Mouse (Mus musculus): ENCODE measurements at regions not wholly inside any gene's neighbourhood (a gene's known extent, or its start where the extent isn't known, plus 50 kb on each side); places are given as distances from the start of the nearest gene placed in this dataset.

DNA sequence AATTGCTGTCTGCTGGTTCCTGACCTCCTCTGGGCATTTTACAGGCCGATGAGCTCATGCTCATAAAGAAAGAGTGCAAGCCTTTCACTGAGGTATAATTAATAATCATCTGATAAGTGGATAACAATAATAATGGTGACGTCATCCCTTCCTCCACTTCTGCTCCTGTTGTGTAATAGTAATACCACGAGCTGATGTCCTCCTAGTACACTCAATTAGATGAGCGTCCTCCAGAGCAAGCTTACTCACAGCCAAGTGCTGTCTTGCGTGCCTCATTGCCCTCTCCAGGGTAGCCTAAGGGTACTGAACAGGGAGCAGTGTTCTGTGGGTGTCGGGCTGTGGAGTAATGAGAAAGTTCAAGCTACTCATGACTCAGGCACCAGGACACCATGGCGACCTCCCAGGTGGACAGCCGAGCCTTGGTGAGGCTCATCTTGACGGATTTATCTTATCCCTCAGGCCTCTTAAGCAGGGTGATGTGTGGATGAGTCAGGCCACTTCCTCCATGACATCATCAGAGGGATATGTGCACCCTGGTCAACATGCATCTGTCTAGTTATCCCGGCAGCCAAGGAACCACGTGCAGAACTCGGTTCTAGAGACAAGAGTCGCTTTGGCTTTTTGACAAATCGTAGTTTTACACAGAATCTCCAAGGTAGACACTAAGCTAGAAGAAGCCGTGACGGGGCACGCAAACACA, 135.9 kb upstream of the Tsc22d1 start:
- Histone ChIP-seq H3K27ac (no peak overlapping the region), H3K4me2 (no peak overlapping the region), H3K9me3 (no peaks in the 10 kb centered on the region; the same call in 1 of the 2 replicates), H3K4me1 (peaks cover 10% of the 10 kb centered on the region), H3K4me3 (no peak overlapping the region), H3K36me3 (no peaks in the 10 kb centered on the region), H3K27me3 (no peaks in the 10 kb centered on the region), H3K9ac (no peak overlapping the region)
- 91% methylated on average over 17 of the region's 17 CpGs for WGBS
- no peak for ATAC-seq (ENCODE audit: insufficient number of reproducible peaks, insufficient read depth, low FRiP score, low TSS enrichment, low read depth)

DNA sequence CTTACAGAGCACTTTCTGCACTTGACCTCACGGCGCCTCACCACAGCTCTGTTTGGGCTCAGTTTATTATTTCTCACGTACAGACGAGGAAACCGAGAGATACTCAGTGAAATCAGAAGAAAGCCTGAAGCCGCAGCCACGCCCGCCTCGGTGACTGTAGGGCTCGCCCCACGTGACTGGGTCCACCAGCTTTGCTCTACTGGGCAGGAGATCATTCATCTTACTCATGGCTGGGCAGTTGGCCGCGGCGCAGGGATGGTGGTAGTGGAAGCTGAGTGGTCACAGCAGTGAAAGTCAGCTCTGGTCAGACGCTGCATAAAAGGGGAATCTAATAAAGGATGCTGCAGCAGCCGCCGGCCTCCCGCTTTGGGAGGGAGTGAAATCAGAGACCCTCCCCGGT, 135.2 kb upstream of the Tsc22d1 start:
- ATAC-seq (ENCODE audit: insufficient number of reproducible peaks, insufficient read depth, low FRiP score, low TSS enrichment, low read depth), result no peak
- peaks cover 10% of the 10 kb centered on the region for H3K4me1 ChIP-seq
- H3K9ac ChIP-seq, result no peak overlapping the region
- no peak overlapping the region for H3K4me3 ChIP-seq
- no peak overlapping the region for H3K27ac ChIP-seq
- no peaks in the 10 kb centered on the region for H3K36me3 ChIP-seq
- WGBS, result 87% methylated on average over 19 of the region's 19 CpGs
- H3K4me2 ChIP-seq, result no peak overlapping the region
- H3K9me3 ChIP-seq, result no peaks in the 10 kb centered on the region; the same call in 1 of the 2 replicates
- H3K27me3 ChIP-seq, result no peaks in the 10 kb centered on the region

DNA sequence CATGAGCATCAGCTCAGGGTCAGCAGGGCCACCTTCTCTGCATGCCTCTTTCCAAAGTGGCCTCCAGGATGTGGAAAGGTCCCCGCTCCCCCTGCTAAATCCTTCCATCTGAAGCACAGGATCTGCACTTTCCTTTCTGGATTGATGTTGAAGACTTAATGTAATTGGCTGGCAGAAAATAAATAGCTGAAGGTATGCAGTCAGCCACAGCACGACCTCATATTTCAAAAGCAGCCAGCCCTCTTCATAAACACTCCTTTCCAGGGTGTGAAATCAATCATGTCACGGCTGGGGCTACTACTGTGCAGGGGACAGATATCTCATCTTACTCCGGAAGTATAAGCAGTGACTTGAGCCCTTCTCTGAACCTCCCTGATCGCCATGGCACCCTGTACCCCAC, 132.9 kb upstream of the Tsc22d1 start:
- Histone ChIP-seq H3K9me3 (no peaks in the 10 kb centered on the region; the same call in 1 of the 2 replicates), H3K27ac (peak overlapping the region; percentile 28; the same call in 1 of the 2 replicates), H3K27me3 (no peaks in the 10 kb centered on the region), H3K4me3 (no peak overlapping the region), H3K4me1 (peaks cover 10% of the 10 kb centered on the region), H3K4me2 (no peak overlapping the region), H3K9ac (0 out of 2 replicates have a peak overlapping the region, but pooled peaks have one; percentile 12), H3K36me3 (no peaks in the 10 kb centered on the region)
- WGBS, result 16% methylated on average over 5 of the region's 5 CpGs
- ATAC-seq (ENCODE audit: insufficient number of reproducible peaks, insufficient read depth, low FRiP score, low TSS enrichment, low read depth), result peak; percentile 33; the same call in 1 of the 2 replicates

DNA sequence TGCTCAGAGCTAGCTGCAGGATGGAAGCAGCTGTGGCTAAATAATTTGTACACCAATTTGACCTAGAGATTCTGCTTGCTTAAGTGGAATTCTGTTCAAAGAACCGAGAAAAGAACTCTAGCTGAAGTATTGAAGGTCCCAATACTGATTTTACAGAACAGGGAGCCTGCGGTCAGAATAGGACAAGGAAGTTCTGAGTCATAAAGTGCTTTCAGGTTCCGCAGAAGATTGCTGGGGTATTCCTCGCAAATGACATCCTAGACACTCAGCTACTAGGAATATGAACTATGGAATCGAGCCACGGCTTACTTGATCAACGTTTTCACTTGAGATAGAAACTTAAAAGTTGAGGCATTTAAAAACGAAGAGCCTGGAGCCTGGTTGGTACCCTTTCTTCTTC, 127.0 kb upstream of the Tsc22d1 start:
- H3K4me1 ChIP-seq, result peaks cover 9% of the 10 kb centered on the region
- no peaks in the 10 kb centered on the region for H3K27me3 ChIP-seq
- H3K36me3 ChIP-seq, result no peaks in the 10 kb centered on the region
- 91% methylated on average over 8 of the region's 8 CpGs for WGBS
- no peak overlapping the region for H3K9ac ChIP-seq
- H3K4me2 ChIP-seq, result no peak overlapping the region
- H3K9me3 ChIP-seq, result no peaks in the 10 kb centered on the region
- ATAC-seq (ENCODE audit: insufficient number of reproducible peaks, insufficient read depth, low FRiP score, low TSS enrichment, low read depth), result no peak
- no peak overlapping the region for H3K27ac ChIP-seq
- no peak overlapping the region for H3K4me3 ChIP-seq

DNA sequence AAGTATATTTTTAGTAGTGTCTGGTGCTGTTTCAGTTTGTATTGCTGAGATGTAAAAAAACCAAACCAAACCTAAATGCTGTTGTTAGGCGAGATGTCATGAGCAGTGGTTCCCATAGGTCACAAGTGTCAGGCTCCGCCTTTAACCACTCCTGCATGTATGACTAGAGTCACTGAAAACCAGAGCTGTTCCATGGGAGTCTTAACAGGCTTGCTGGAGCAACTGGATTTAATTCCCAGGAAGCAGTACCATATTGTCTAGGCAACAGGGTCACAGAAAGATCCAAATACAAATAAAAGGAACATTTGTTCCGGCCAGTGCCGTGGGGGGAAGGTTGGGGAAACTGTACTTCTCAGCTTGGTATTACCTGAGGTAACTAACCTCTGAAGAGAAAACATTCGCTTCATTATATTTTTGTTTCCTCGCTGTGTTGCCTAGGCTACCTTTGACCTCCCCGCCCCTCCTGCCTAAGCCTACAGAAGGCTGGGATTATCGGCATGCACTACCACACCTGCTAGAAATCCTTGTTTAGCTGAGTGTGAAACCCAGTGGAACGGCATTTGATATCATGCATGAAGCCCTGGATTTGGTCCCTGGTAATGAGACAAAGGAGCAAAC, 124.3 kb upstream of the Tsc22d1 start:
- H3K27ac ChIP-seq, result no peak overlapping the region
- no peak overlapping the region for H3K4me3 ChIP-seq
- no peak overlapping the region for H3K4me2 ChIP-seq
- peaks cover 9% of the 10 kb centered on the region for H3K4me1 ChIP-seq
- no peaks in the 10 kb centered on the region for H3K36me3 ChIP-seq
- no peaks in the 10 kb centered on the region for H3K27me3 ChIP-seq
- WGBS, result 51% methylated on average over 9 of the region's 9 CpGs
- H3K9me3 ChIP-seq, result no peaks in the 10 kb centered on the region
- H3K9ac ChIP-seq, result no peak overlapping the region
- ATAC-seq (ENCODE audit: insufficient number of reproducible peaks, insufficient read depth, low FRiP score, low TSS enrichment, low read depth), result no peak

DNA sequence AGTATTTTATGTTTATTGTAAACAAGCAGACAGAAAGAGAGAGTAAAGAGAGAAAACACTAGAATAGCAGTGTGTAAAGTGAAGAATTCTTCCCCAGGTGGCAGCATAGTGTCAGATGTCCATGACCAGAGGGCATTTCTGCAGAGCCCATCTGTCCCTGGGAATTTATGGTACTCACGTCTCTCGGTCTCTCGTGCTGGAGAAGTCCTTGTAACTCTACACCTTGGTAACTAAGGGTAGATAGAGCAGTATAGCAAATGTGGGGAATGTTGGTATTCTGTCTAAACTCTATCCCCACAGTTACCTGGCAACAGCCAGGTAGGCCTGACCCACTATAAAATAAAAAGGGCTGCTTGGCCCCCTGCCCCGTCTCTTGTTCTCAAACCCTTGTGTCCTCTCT, 122.5 kb upstream of the Tsc22d1 start:
- Histone ChIP-seq H3K27me3 (no peaks in the 10 kb centered on the region), H3K4me1 (peaks cover 9% of the 10 kb centered on the region), H3K4me2 (no peak overlapping the region), H3K27ac (no peak overlapping the region), H3K4me3 (no peak overlapping the region), H3K36me3 (no peaks in the 10 kb centered on the region), H3K9me3 (no peaks in the 10 kb centered on the region), H3K9ac (no peak overlapping the region)
- WGBS, result 23% methylated on average over 4 of the region's 4 CpGs
- ATAC-seq (ENCODE audit: insufficient number of reproducible peaks, insufficient read depth, low FRiP score, low TSS enrichment, low read depth), result no peak

DNA sequence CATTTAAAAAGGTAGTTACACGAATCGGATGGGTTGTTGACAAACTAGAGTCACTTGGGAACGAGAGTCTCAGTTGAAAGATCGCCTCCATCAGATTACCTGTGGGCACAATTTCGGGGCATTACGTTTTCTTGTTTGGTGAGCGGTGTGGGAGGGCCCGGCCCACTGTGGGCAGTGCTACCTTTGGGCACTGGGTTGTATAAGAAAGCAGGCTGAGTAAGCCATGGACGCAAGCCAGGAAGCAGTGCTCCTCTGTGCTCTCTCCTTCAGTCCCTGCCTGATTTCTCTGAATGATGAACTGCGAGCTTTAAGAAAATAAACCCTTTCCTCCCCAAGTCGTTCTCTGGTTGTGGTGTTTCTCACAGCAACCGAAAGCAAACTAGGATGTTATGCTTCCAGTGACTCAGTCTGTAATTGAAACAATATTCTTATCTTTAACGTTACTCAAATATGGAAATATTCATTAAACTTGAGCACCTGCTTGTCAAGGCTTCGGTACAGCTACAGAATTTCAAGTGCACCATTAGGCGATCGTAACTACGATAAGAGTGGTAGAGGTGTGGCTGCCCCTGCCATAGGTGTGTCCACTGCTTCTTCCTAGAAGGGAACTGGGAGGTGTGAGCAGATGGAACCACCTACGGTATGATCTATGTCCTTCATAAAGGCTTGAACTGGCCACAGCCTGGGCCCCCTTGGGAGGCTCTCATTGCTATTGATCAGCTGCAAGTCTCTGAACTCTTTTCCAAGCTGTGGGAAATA, 119.2 kb upstream of the Tsc22d1 start:
- H3K27me3 ChIP-seq, result no peaks in the 10 kb centered on the region
- no peak overlapping the region for H3K27ac ChIP-seq
- H3K4me2 ChIP-seq, result no peak overlapping the region
- no peaks in the 10 kb centered on the region for H3K36me3 ChIP-seq
- no peak for ATAC-seq (ENCODE audit: insufficient number of reproducible peaks, insufficient read depth, low FRiP score, low TSS enrichment, low read depth)
- WGBS, result 86% methylated on average over 18 of the region's 18 CpGs
- H3K9me3 ChIP-seq, result no peaks in the 10 kb centered on the region
- no peak overlapping the region for H3K9ac ChIP-seq
- peaks cover 6% of the 10 kb centered on the region for H3K4me1 ChIP-seq
- H3K4me3 ChIP-seq, result no peak overlapping the region

DNA sequence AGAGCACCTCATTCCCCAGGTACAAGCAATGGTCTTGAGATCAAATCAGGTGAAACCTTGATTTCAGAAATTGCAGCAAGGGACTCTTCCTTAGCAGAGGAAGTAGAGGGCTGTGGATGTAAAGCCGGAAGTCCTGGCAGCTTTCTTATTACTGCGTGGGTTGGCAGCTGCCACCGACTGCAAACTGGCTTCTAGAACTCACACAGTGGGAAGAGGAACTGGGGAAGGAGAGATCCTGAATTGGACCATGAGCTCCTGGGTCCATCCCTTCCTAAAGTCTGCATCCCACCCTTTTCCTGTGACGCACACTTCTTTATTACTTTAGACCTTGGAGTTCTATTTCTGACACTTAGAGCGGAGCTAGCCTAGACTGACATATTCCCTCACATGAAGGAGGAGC, 116.9 kb upstream of the Tsc22d1 start:
- H3K27ac ChIP-seq, result no peak overlapping the region
- H3K9ac ChIP-seq, result no peak overlapping the region
- H3K4me1 ChIP-seq, result no peaks in the 10 kb centered on the region
- no peaks in the 10 kb centered on the region for H3K27me3 ChIP-seq
- no peak overlapping the region for H3K4me3 ChIP-seq
- no peaks in the 10 kb centered on the region for H3K36me3 ChIP-seq
- WGBS, result 92% methylated on average over 5 of the region's 5 CpGs
- no peaks in the 10 kb centered on the region for H3K9me3 ChIP-seq
- ATAC-seq (ENCODE audit: insufficient number of reproducible peaks, insufficient read depth, low FRiP score, low TSS enrichment, low read depth), result no peak
- no peak overlapping the region for H3K4me2 ChIP-seq

DNA sequence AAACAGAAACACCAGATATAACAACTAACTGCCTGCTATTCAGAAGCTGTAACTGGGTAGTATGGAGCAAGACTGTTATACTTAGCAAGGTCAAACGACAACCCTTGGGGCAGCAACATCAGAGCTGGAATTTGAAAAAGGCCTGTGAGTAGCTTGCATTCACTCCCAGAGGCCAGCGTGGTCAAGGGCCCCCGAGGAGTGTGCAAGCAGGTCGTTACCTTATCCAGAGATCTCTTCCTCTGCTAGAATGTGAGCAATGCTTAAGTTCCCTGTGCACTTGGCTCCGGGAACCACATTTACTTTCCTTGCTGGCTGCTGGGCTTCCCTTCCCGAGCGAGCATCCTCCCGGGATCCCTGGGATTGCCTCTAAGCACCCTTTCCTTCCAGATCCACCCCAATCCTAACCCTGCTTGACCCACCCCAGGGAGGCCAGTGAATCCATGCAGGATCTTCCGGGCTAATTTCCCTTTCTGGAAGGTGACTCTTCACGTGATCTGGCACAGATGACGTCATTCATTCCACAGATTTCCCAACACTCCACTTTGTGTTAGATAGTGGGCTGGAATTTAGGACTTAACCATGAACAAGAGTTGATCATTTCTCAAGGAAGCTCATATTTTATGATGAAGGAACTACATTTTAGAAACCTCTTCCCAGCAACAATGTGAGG, 112.3 kb upstream of the Tsc22d1 start:
- no peak overlapping the region for H3K9ac ChIP-seq
- H3K9me3 ChIP-seq, result no peaks in the 10 kb centered on the region
- no peaks in the 10 kb centered on the region for H3K36me3 ChIP-seq
- ATAC-seq (ENCODE audit: insufficient number of reproducible peaks, insufficient read depth, low FRiP score, low TSS enrichment, low read depth), result no peak
- WGBS, result 67% methylated on average over 11 of the region's 11 CpGs
- H3K27ac ChIP-seq, result no peak overlapping the region
- no peak overlapping the region for H3K4me2 ChIP-seq
- no peaks in the 10 kb centered on the region for H3K4me1 ChIP-seq
- H3K27me3 ChIP-seq, result no peaks in the 10 kb centered on the region
- H3K4me3 ChIP-seq, result no peak overlapping the region

DNA sequence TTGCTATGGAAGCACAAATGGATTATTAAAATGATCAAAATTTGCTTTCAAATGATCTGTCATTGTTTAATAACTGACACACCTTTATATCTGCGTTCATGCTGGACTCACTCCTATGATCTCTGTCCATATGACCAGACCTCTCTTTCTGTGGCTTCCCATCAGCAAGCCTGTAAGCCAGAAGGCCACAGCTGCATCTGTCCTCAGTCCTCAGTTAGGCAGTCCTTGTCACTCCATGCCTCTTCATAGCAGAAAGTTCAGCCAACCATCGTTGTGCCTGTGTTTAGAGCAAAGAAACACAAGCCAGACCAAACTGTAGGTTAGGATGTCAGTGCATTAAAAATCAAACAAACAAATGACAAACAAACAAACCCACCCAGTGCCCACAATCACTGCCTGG, 107.2 kb upstream of the Tsc22d1 start:
- no peaks in the 10 kb centered on the region for H3K9me3 ChIP-seq
- ATAC-seq (ENCODE audit: insufficient number of reproducible peaks, insufficient read depth, low FRiP score, low TSS enrichment, low read depth), result no peak

DNA sequence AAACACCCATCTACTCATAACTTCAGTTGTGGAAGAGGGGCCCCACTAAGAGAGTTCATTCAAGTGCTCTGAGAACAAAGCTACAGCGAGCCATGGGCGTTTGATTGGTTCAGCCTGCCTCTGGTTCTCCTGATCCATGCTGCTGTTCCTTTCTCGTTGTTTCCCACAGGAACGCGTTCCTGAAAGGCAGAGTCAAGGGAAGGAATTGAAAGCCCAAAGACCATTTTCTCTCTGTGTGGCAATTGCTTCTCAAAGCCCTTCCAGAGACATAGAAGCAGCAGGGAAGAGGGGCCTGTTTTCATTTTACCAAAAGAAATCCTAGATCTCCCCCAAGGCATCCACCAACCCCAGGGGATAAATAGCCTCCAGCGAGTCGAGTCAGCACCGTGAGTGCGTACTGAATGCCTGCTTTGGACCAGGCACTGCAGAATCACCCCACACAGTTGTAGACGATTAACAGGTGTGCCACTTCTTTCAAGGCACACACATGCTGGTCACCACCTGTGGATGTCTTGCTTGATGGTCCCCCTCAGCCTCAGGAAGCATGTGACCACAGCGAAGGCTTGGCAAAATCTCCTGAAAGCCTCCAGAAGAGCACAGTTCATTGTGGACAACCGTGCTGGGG, 106.5 kb upstream of the Tsc22d1 start:
- peak overlapping the region; percentile 66 for H3K9ac ChIP-seq

More for the DNA sequence above, 107.2 kb upstream of the Tsc22d1 start:
- no peak overlapping the region for H3K9ac ChIP-seq
- H3K36me3 ChIP-seq, result no peaks in the 10 kb centered on the region
- no peak overlapping the region for H3K4me3 ChIP-seq
- H3K27me3 ChIP-seq, result no peaks in the 10 kb centered on the region
- 59% methylated on average over 2 of the region's 2 CpGs for WGBS
- H3K4me2 ChIP-seq, result no peak overlapping the region
- H3K27ac ChIP-seq, result peak overlapping the region; percentile 80
- peaks cover 21% of the 10 kb centered on the region for H3K4me1 ChIP-seq

More for the DNA sequence above, 106.5 kb upstream of the Tsc22d1 start:
- no peaks in the 10 kb centered on the region for H3K27me3 ChIP-seq
- peak overlapping the region; percentile 52 for H3K4me2 ChIP-seq
- peak overlapping the region; percentile 34 for H3K4me3 ChIP-seq
- H3K9me3 ChIP-seq, result no peaks in the 10 kb centered on the region
- peaks cover 28% of the 10 kb centered on the region for H3K4me1 ChIP-seq
- no peaks in the 10 kb centered on the region for H3K36me3 ChIP-seq
- 13% methylated on average over 12 of the region's 12 CpGs for WGBS
- H3K27ac ChIP-seq, result peak overlapping the region; percentile 80
- ATAC-seq (ENCODE audit: insufficient number of reproducible peaks, insufficient read depth, low FRiP score, low TSS enrichment, low read depth), result no peak

All from embryonic facial prominence, embryonic 13.5 days (tissue).